Mouse (Mus musculus) hindbrain, embryonic 11.5 days (tissue): ENCODE data around the gene Riox2. TPM values are rescaled to one million over a fixed set of nuclear protein-coding genes. Genes with fewer than 3 reads are reported as not detected.

Source experiments
- ATAC-seq: fragments of 200-750 bp; cut with Nextera tagmentation; 2 replicates; pipeline ENCODE4 v1.8.0; 2017; ENCODE audit warnings: mild to moderate bottlenecking, moderate TSS enrichment, moderate library complexity; ENCODE audit not compliant: low FRiP score
- DNase-seq: peaks from one replicate; pipeline ENCODE4 v3.0.0-alpha.2; 2015; ENCODE audit warnings: low spot score
- H3K27ac ChIP-seq: fragments of 300-500 bp; sonication (generic); 2 replicates; pipeline ENCODE4 v1.5.1; 2014; ENCODE audit warnings: mild to moderate bottlenecking, low read depth, low read length
- H3K27me3 ChIP-seq: fragments of 300-500 bp; sonication (generic); 2 replicates; pipeline ENCODE4 v1.6.1; 2014; ENCODE audit warnings: mild to moderate bottlenecking, low read length, moderate library complexity, mixed read lengths; ENCODE audit not compliant: control insufficient read depth, insufficient read depth
- H3K36me3 ChIP-seq: fragments of 300-500 bp; sonication (generic); 2 replicates; pipeline ENCODE4 v1.6.1; 2014; ENCODE audit warnings: mild to moderate bottlenecking, low read length, moderate library complexity, mixed read lengths; ENCODE audit not compliant: control insufficient read depth, insufficient read depth
- H3K4me1 ChIP-seq: fragments of 300-500 bp; sonication (generic); replicated peaks from 2 replicates; pipeline ENCODE4 v1.6.1; 2014; ENCODE audit warnings: low read length, mixed read lengths; ENCODE audit not compliant: control insufficient read depth, insufficient read depth
- H3K4me2 ChIP-seq: fragments of 300-500 bp; sonication (generic); replicated peaks from 2 replicates; pipeline ENCODE4 v1.6.1; 2014; ENCODE audit warnings: mild to moderate bottlenecking, low read depth, low read length
- H3K4me3 ChIP-seq: fragments of 300-500 bp; sonication (generic); 2 replicates; pipeline ENCODE4 v1.5.1; 2014; ENCODE audit warnings: low read depth, low read length
- H3K9ac ChIP-seq: fragments of 300-500 bp; sonication (generic); 2 replicates; pipeline ENCODE4 v1.6.1; 2014; ENCODE audit warnings: low read depth, low read length
- H3K9me3 ChIP-seq: fragments of 300-500 bp; sonication (generic); 2 replicates; pipeline ENCODE4 v1.6.1; 2016; ENCODE audit warnings: low read length; ENCODE audit not compliant: control insufficient read depth
- WGBS: fragments of 180-500 bp; shearing (Covaris S2); extraction: QIAGEN DNeasy Blood & Tissue Kit; methylation state at CpG from one replicate; pipeline ENCODE4 v1.1.7; 2014; 5-methylcytosine and 5-hydroxymethylcytosine counted together
- polyA plus RNA-seq: library from polyadenylated mRNA; unstranded; fragments of >200 nt; fragmentation: Nextera tagmentation; extraction: Ambion mirVana; gene quantifications from 2 replicates; pipeline ENCODE4 v1.2.1, GENCODE M21; 2014

Gene Riox2
- polyA plus RNA-seq, 1 experiment from 2014 or later: 24.0 TPM

GRCm38 (mm10) chr16:59463973-59464372 is 7.6 kb upstream of the Riox2 start:
- Histone ChIP-seq H3K9me3 (peaks cover 3% of the 10 kb centered on the region; the same call in 1 of the 2 replicates), H3K27ac (no peak overlapping the region), H3K36me3 (no peaks in the 10 kb centered on the region), H3K4me3 (no peak overlapping the region), H3K9ac (no peak overlapping the region), H3K4me1 (no peaks in the 10 kb centered on the region), H3K4me2 (no peak overlapping the region), H3K27me3 (no peaks in the 10 kb centered on the region)
- WGBS: 95% methylated on average over 6 of the region's 6 CpGs
- no peak for DNase-seq
- no peak for ATAC-seq

GRCm38 (mm10) chr16:59469846-59470245 is 1.7 kb upstream of the Riox2 start:
- DNase-seq (no peak), ATAC-seq (no peak)
- 88% methylated on average over 1 of the region's 1 CpGs for WGBS
- no peaks in the 10 kb centered on the region for H3K36me3 ChIP-seq
- no peak overlapping the region for H3K4me2 ChIP-seq
- H3K4me3 ChIP-seq: no peak overlapping the region
- H3K9me3 ChIP-seq: no peaks in the 10 kb centered on the region
- H3K9ac ChIP-seq: no peak overlapping the region
- H3K27ac ChIP-seq: no peak overlapping the region
- no peaks in the 10 kb centered on the region for H3K4me1 ChIP-seq
- no peaks in the 10 kb centered on the region for H3K27me3 ChIP-seq

- H3K27ac ChIP-seq: no peak overlapping the region
- H3K9ac ChIP-seq: no peak overlapping the region
- peak; percentile 53; the same call in 1 of the 2 replicates for ATAC-seq
Observed at GRCm38 (mm10) chr16:59472546-59472945, 971 bp downstream of the Riox2 start.

GRCm38 (mm10) chr16:59474788-59475187 is 3.2 kb downstream of the Riox2 start:
- no peaks in the 10 kb centered on the region for H3K36me3 ChIP-seq
- no peaks in the 10 kb centered on the region for H3K4me1 ChIP-seq
- DNase-seq (peak; percentile 64), ATAC-seq (no peak)
- H3K4me2 ChIP-seq: no peak overlapping the region
- 17% methylated on average over 1 of the region's 1 CpGs for WGBS
- no peak overlapping the region for H3K27ac ChIP-seq
- H3K9ac ChIP-seq: no peak overlapping the region
- H3K9me3 ChIP-seq: no peaks in the 10 kb centered on the region
- no peak overlapping the region for H3K4me3 ChIP-seq
- no peaks in the 10 kb centered on the region for H3K27me3 ChIP-seq

More at GRCm38 (mm10) chr16:59472546-59472945, 971 bp downstream of the Riox2 start:
- 59% methylated on average over 6 of the region's 6 CpGs for WGBS
- H3K4me2 ChIP-seq: peak overlapping the region; percentile 76; the same call in 1 of the 2 replicates
- no peaks in the 10 kb centered on the region for H3K36me3 ChIP-seq
- peak overlapping the region; percentile 58; the same call in 1 of the 2 replicates for H3K4me3 ChIP-seq
- H3K27me3 ChIP-seq: no peaks in the 10 kb centered on the region
- no peaks in the 10 kb centered on the region for H3K9me3 ChIP-seq
- H3K4me1 ChIP-seq: no peaks in the 10 kb centered on the region
- DNase-seq: peak; percentile 3

- no peak overlapping the region for H3K4me3 ChIP-seq
- H3K9me3 ChIP-seq: no peaks in the 10 kb centered on the region
- ATAC-seq: no peak
- no peaks in the 10 kb centered on the region for H3K27me3 ChIP-seq
- H3K9ac ChIP-seq: no peak overlapping the region
- H3K4me1 ChIP-seq: no peaks in the 10 kb centered on the region
- no peak for DNase-seq
- H3K4me2 ChIP-seq: no peak overlapping the region
- WGBS: 91% methylated on average over 3 of the region's 3 CpGs
- H3K36me3 ChIP-seq: no peaks in the 10 kb centered on the region
- no peak overlapping the region for H3K27ac ChIP-seq
Observed at GRCm38 (mm10) chr16:59477955-59478354, 6.4 kb downstream of the Riox2 start.

- Histone ChIP-seq H3K9me3 (no peaks in the 10 kb centered on the region), H3K36me3 (no peaks in the 10 kb centered on the region), H3K27me3 (no peaks in the 10 kb centered on the region), H3K4me3 (no peak overlapping the region), H3K4me2 (no peak overlapping the region), H3K4me1 (no peaks in the 10 kb centered on the region), H3K27ac (no peak overlapping the region), H3K9ac (no peak overlapping the region)
- 95% methylated on average over 7 of the region's 7 CpGs for WGBS
- DNase-seq (no peak), ATAC-seq (no peak)
Observed at GRCm38 (mm10) chr16:59487239-59487638, 15.7 kb downstream of the Riox2 start.

- Histone ChIP-seq H3K9me3 (no peaks in the 10 kb centered on the region), H3K9ac (no peak overlapping the region), H3K27ac (no peak overlapping the region), H3K4me1 (no peaks in the 10 kb centered on the region), H3K4me2 (no peak overlapping the region), H3K36me3 (0 out of 2 replicates have a peak, but pooled peaks cover under 1% of the 10 kb centered on the region), H3K4me3 (no peak overlapping the region), H3K27me3 (no peaks in the 10 kb centered on the region)
- DNase-seq (no peak), ATAC-seq (no peak)
- 93% methylated on average over 9 of the region's 9 CpGs for WGBS
Observed at GRCm38 (mm10) chr16:59487975-59488548, 16.5 kb downstream of the Riox2 start.

GRCm38 (mm10) chr16:59493199-59493598 is 21.6 kb downstream of the Riox2 start:
- no peak overlapping the region for H3K9ac ChIP-seq
- ATAC-seq: no peak
- WGBS: 92% methylated on average over 14 of the region's 14 CpGs
- H3K36me3 ChIP-seq: 0 out of 2 replicates have a peak, but pooled peaks cover 2% of the 10 kb centered on the region
- H3K27me3 ChIP-seq: no peaks in the 10 kb centered on the region
- no peak overlapping the region for H3K4me3 ChIP-seq
- H3K27ac ChIP-seq: no peak overlapping the region
- no peak for DNase-seq
- H3K4me1 ChIP-seq: no peaks in the 10 kb centered on the region
- no peak overlapping the region for H3K4me2 ChIP-seq
- H3K9me3 ChIP-seq: no peaks in the 10 kb centered on the region

- WGBS: 86% methylated on average over 1 of the region's 1 CpGs
- Histone ChIP-seq H3K4me3 (no peak overlapping the region), H3K4me1 (no peaks in the 10 kb centered on the region), H3K4me2 (no peak overlapping the region), H3K36me3 (0 out of 2 replicates have a peak, but pooled peaks cover 2% of the 10 kb centered on the region), H3K9ac (no peak overlapping the region), H3K27me3 (no peaks in the 10 kb centered on the region), H3K9me3 (no peaks in the 10 kb centered on the region), H3K27ac (no peak overlapping the region)
- no peak for ATAC-seq
- no peak for DNase-seq
Observed at GRCm38 (mm10) chr16:59497947-59498346, 26.4 kb downstream of the Riox2 start.
